16 mouse cellular contexts compared by ENCODE assay signal in genomic region chr8:106588443-106589431, GRCm38 (mm10). TPM values are rescaled to one million over a fixed set of nuclear protein-coding genes. Genes with fewer than 3 reads are reported as not detected.
DNase-seq lines count a peak whose midpoint lies in the region; ATAC-seq and TF ChIP-seq lines count a peak whose summit lies in the region.
"Had no signal": no experiment of that assay in that cellular context is flagged by ENCODE, and none has a peak within 500 bp of the region (broad histone marks: within the 10 kb centered on the region; RNA-seq: fewer than 3 reads in every experiment).

No protein-coding gene starts in this region.

- H3K36me3 ChIP-seq in MEL (ENCODE audit: control insufficient read depth in 1 of 2, insufficient read depth in 2 of 2, low read length in 2 of 2) = no peaks in the 10 kb centered on the region
- H3K36me3 ChIP-seq in liver, embryonic 11.5 days (ENCODE audit: control insufficient read depth, insufficient read depth, low read length) = no peaks in the 10 kb centered on the region
- H3K36me3 ChIP-seq in small intestine, adult 2 months (ENCODE audit: control insufficient read depth, insufficient read depth, low read length) = no peaks in the 10 kb centered on the region
- H3K36me3 ChIP-seq: forebrain, embryonic 10.5 days; heart, embryonic 13.5 days had no signal

- no peak for TF ChIP-seq EP300 in MEL (IDR thresholded peaks at IDR 0.05; ENCODE audit: low read depth in 1 of 2, low read length in 2 of 2)

- DNase-seq in kidney, adult 9 months = peak; percentile 70
- DNase-seq in kidney, adult 18-20 months = no peak
- DNase-seq in MEL (ENCODE audit: low read depth, low spot score) = peak; percentile 48
- DNase-seq in liver, embryonic 11.5 days (ENCODE audit: low spot score) = no peak
- no peak for DNase-seq in adrenal gland, postnatal 36 days
- DNase-seq in gastrocnemius, adult 18-20 months (ENCODE audit: low spot score) = no peak
- DNase-seq: adrenal gland, adult 8-10 months; cerebellum, adult 8-10 months; layer of hippocampus, postnatal 36 days; left cerebral cortex, postnatal 4 days; lung, embryonic 14.5 days; right cerebral cortex, postnatal 14 days had no signal

- TF ChIP-seq CTCF in MEL (IDR thresholded peaks at IDR 0.05 in 2 of 3, conservative IDR thresholded peaks at IDR 0.05 in 1 of 3; ENCODE audit: control insufficient read depth in 1 of 3, insufficient read depth in 1 of 3, low read depth in 2 of 3, low read length in 3 of 3, poor library complexity in 1 of 3, severe bottlenecking in 1 of 3) = no peak
- TF ChIP-seq CTCF in small intestine, adult 2 months (IDR thresholded peaks at IDR 0.05; ENCODE audit: extremely low read depth, insufficient read length, insufficient replicate concordance, low read depth, low read length) = no peak

- 59% methylated on average over 3 of the region's 3 CpGs for WGBS in liver, embryonic 11.5 days
- WGBS in small intestine, adult 2 months = 27% methylated on average over 3 of the region's 3 CpGs

- H3K9ac ChIP-seq in MEL (ENCODE audit: control insufficient read depth, low read depth, low read length, poor library complexity, severe bottlenecking) = no peak overlapping the region
- H3K9ac ChIP-seq in liver, embryonic 11.5 days (ENCODE audit: low read depth, low read length) = no peak overlapping the region
- H3K9ac ChIP-seq: heart, embryonic 13.5 days; lung, embryonic 14.5 days had no signal

- no peaks in the 10 kb centered on the region for H3K9me3 ChIP-seq in MEL (replicated peaks; ENCODE audit: insufficient read depth, low read length)
- no peaks in the 10 kb centered on the region for H3K9me3 ChIP-seq in liver, embryonic 11.5 days (ENCODE audit: control insufficient read depth, low read length)
- H3K9me3 ChIP-seq: forebrain, embryonic 10.5 days; heart, embryonic 13.5 days had no signal

- no peak overlapping the region for H3K4me3 ChIP-seq in MEL (ENCODE audit: control insufficient read depth in 1 of 2, insufficient read depth in 1 of 2, low read depth in 2 of 2, low read length in 2 of 2)
- no peak overlapping the region for H3K4me3 ChIP-seq in liver, embryonic 11.5 days (ENCODE audit: low read depth, low read length)
- H3K4me3 ChIP-seq in small intestine, adult 2 months (ENCODE audit: low read depth, low read length) = no peak overlapping the region
- H3K4me3 ChIP-seq: forebrain, embryonic 10.5 days; heart, embryonic 13.5 days had no signal

- H3K4me2 ChIP-seq in liver, embryonic 11.5 days = no peak overlapping the region
- H3K4me2 ChIP-seq: heart, embryonic 13.5 days; lung, embryonic 14.5 days had no signal

- TF ChIP-seq POLR2A in MEL (IDR thresholded peaks at IDR 0.05; ENCODE audit: control insufficient read depth in 1 of 2, insufficient read depth in 1 of 2, low read depth in 1 of 2, low read length in 2 of 2, poor library complexity in 1 of 2) = no peak
- TF ChIP-seq POLR2A in small intestine, adult 2 months (IDR thresholded peaks at IDR 0.05; ENCODE audit: low read depth, low read length) = no peak

- H3K4me1 ChIP-seq in MEL (ENCODE audit: control insufficient read depth in 1 of 2, insufficient read depth in 2 of 2, low read length in 2 of 2) = no peaks in the 10 kb centered on the region
- no peaks in the 10 kb centered on the region; the same call in 1 of the 2 replicates for H3K4me1 ChIP-seq in liver, embryonic 11.5 days (replicated peaks; ENCODE audit: control insufficient read depth, insufficient read depth, low read length)
- H3K4me1 ChIP-seq in small intestine, adult 2 months (ENCODE audit: control insufficient read depth, insufficient read depth, insufficient read length, low read length) = peaks cover 34% of the 10 kb centered on the region
- H3K4me1 ChIP-seq: forebrain, embryonic 10.5 days had no signal

- H3K27me3 ChIP-seq in MEL (ENCODE audit: control insufficient read depth in 1 of 2, insufficient read depth in 2 of 2, low read length in 2 of 2) = peaks cover 0 to 1% of the 10 kb centered on the region in 2 experiments; a peak in 3 of 4 replicates
- H3K27me3 ChIP-seq in liver, embryonic 11.5 days (replicated peaks; ENCODE audit: control insufficient read depth, insufficient read depth, low read length) = no peaks in the 10 kb centered on the region
- H3K27me3 ChIP-seq in small intestine, adult 2 months (ENCODE audit: control insufficient read depth, insufficient read depth, low read length) = no peaks in the 10 kb centered on the region
- H3K27me3 ChIP-seq: heart, embryonic 13.5 days had no signal

- H3K27ac ChIP-seq in MEL (ENCODE audit: control insufficient read depth, low read depth, low read length) = no peak overlapping the region
- H3K27ac ChIP-seq in liver, embryonic 11.5 days (ENCODE audit: low read depth, low read length) = no peak overlapping the region
- H3K27ac ChIP-seq in small intestine, adult 2 months (ENCODE audit: insufficient read depth, low read depth, low read length) = peak overlapping the region; percentile 79
- H3K27ac ChIP-seq: forebrain, embryonic 10.5 days; heart, embryonic 13.5 days had no signal

- TF ChIP-seq RAD21 in MEL (IDR thresholded peaks at IDR 0.05; ENCODE audit: low read depth, low read length) = no peak

- H3K79me2 ChIP-seq in MEL (ENCODE audit: control insufficient read depth, insufficient read depth, low read length, poor library complexity) = no peaks in the 10 kb centered on the region

- ATAC-seq in liver, embryonic 11.5 days (replicated peaks; ENCODE audit: low FRiP score) = 0 out of 2 replicates have a peak, but pooled peaks have one; percentile 43
- ATAC-seq in activated CD4-positive, CD25-positive, alpha-beta regulatory T cell, adult 4 months = no peak

TF ChIP-seq in MEL, 35 proteins besides CTCF, POLR2A, EP300 and RAD21:
- TF ChIP-seq POLR2AphosphoS5 (IDR thresholded peaks at IDR 0.05; ENCODE audit: borderline replicate concordance, low read depth, low read length) = no peak
- no peak for TF ChIP-seq E2F4 (IDR thresholded peaks at IDR 0.05; ENCODE audit: borderline replicate concordance, low read depth, low read length)
- TF ChIP-seq ELF1 (IDR thresholded peaks at IDR 0.05; ENCODE audit: low read depth, low read length) = no peak
- TF ChIP-seq HCFC1 (IDR thresholded peaks at IDR 0.05; ENCODE audit: low read depth, low read length) = no peak
- TF ChIP-seq CHD1 (IDR thresholded peaks at IDR 0.05; ENCODE audit: low read depth, low read length) = no peak
- no peak for TF ChIP-seq NRF1 (IDR thresholded peaks at IDR 0.05; ENCODE audit: insufficient read depth, low read depth, low read length, poor library complexity, severe bottlenecking)
- no peak for TF ChIP-seq TCF12 (IDR thresholded peaks at IDR 0.05; ENCODE audit: low read depth, low read length)
- TF ChIP-seq MYB (IDR thresholded peaks at IDR 0.05; ENCODE audit: low read depth, low read length) = no peak
- TF ChIP-seq ETS1 (IDR thresholded peaks at IDR 0.05; ENCODE audit: low read depth, low read length) = no peak

RNA-seq across cellular contexts. Expression of gene Cdh1, which starts 14.4 kb away (rescaled TPM):
- not detected in 2 replicates for total RNA-seq in MEL (2012; rRNA removed)
- polyA plus RNA-seq in MEL (2012; ENCODE audit: insufficient read depth in 1 of 2, insufficient read length in 2 of 2, low read depth in 1 of 2, low replicate concordance in 2 of 2, missing spikeins in 1 of 2) = not detected
- 11.0 and 11.8 TPM in 2 replicates for polyA plus RNA-seq in liver, embryonic 11.5 days (2014; fragmentation: Nextera tagmentation; extraction: Ambion mirVana)
- 88.3 and 234 TPM in 2 replicates for polyA plus RNA-seq in small intestine, adult 2 months (2012; rRNA removed)
- total RNA-seq in adrenal gland, postnatal 36 days (2021) = not detected
- under 1 TPM; 0.20 to 0.57 TPM for polyA plus RNA-seq in activated CD4-positive, CD25-positive, alpha-beta regulatory T cell, adult 4 months (2017; shearing (Covaris generic))
- total RNA-seq in gastrocnemius, adult 18-20 months (2021) = under 1 TPM; 0.25 to 0.57 TPM

RNA-seq across cellular contexts. Expression of gene Gm10073, which starts 15.5 kb away (rescaled TPM):
- 79.9 and 188 TPM in 2 replicates for total RNA-seq in MEL (2012; rRNA removed)
- 10 to 100 TPM in 1 of 2 experiments, not detected in 1; 71.2 TPM for polyA plus RNA-seq in MEL (2012; ENCODE audit: insufficient read depth in 1 of 2, insufficient read length in 2 of 2, low read depth in 1 of 2, low replicate concordance in 2 of 2, missing spikeins in 1 of 2)
- polyA plus RNA-seq in liver, embryonic 11.5 days (2014; fragmentation: Nextera tagmentation; extraction: Ambion mirVana) = 11.9 and 15.4 TPM in 2 replicates
- 78.0 and 81.0 TPM in 2 replicates for polyA plus RNA-seq in small intestine, adult 2 months (2012; rRNA removed)
- total RNA-seq in adrenal gland, postnatal 36 days (2021) = 100 to 1,000 TPM; 132 to 140 TPM
- polyA plus RNA-seq in activated CD4-positive, CD25-positive, alpha-beta regulatory T cell, adult 4 months (2017; shearing (Covaris generic)) = 100 to 1,000 TPM in 1 of 2 experiments, 10 to 100 TPM in 1; 85.5 to 100 TPM
- total RNA-seq in gastrocnemius, adult 18-20 months (2021) = 100 to 1,000 TPM in 1 of 2 experiments, 10 to 100 TPM in 1; 91.6 to 114 TPM

Comparison
In these comparisons a context has a peak if more than half of its experiments do, and no peak if none do; other contexts are left out.
1. DNase-seq: peak in kidney, adult 9 months (single experiment) and MEL (single experiment); none in kidney, adult 18-20 months (single experiment), liver, embryonic 11.5 days (single experiment), adrenal gland, postnatal 36 days (0 of 2) and gastrocnemius, adult 18-20 months (single experiment).